Comparison of ENCODE assay signal across 31 mouse cellular contexts in genomic region chr7:29942740-29943139, GRCm38 (mm10). TPM values are rescaled to one million over a fixed set of nuclear protein-coding genes. Genes with fewer than 3 reads are reported as not detected.
A peak's percentile ranks its signal among the peaks of the same experiment; 100 is the strongest.
DNase-seq lines count a peak whose midpoint lies in the region; ATAC-seq and TF ChIP-seq lines count a peak whose summit lies in the region.
"Had no signal": no experiment of that assay in that cellular context is flagged by ENCODE, and none has a peak within 500 bp of the region (broad histone marks: within the 10 kb centered on the region; RNA-seq: fewer than 3 reads in every experiment).

No protein-coding gene starts in this region.

- no peaks in the 10 kb centered on the region for H3K4me1 ChIP-seq in lung, embryonic 14.5 days (ENCODE audit: insufficient read depth)
- peaks cover 56% of the 10 kb centered on the region for H3K4me1 ChIP-seq in E14TG2a.4 (replicated peaks; ENCODE audit: low read depth, low read length)
- H3K4me1 ChIP-seq: embryonic facial prominence, embryonic 13.5 days; forebrain, embryonic 10.5 days; hindbrain, embryonic 10.5 days; hindbrain, embryonic 15.5 days; intestine, embryonic 15.5 days; midbrain, embryonic 12.5 days; stomach, embryonic 15.5 days had no signal

- H3K9ac ChIP-seq in lung, embryonic 14.5 days, result no peak overlapping the region
- H3K9ac ChIP-seq: embryonic facial prominence, embryonic 13.5 days; heart, embryonic 12.5 days; hindbrain, embryonic 15.5 days; intestine, embryonic 15.5 days; midbrain, embryonic 12.5 days; stomach, embryonic 15.5 days had no signal

- WGBS in lung, embryonic 14.5 days, result 38% methylated on average over 2 of the region's 2 CpGs

- peak; percentile 16 for DNase-seq in lung, embryonic 14.5 days
- no peak for DNase-seq in lung, adult 18-20 months
- DNase-seq in ES-CJ7 (ENCODE audit: low read depth, low spot score), result peak; percentile 87
- DNase-seq in brain, adult 2 months (ENCODE audit: low read depth, low spot score), result peak; percentile 59
- DNase-seq in testis, postnatal 14 days (ENCODE audit: low spot score), result no peak
- no peak for DNase-seq in left cerebral cortex, adult 9 months (ENCODE audit: low spot score in 2 of 2)
- DNase-seq: adrenal gland, adult 2 months; cerebellum, adult 11 months; cerebellum, adult 9-11 months; heart, adult 2 months; heart, postnatal 10 days; kidney, adult 2 months; kidney, postnatal 4 days; layer of hippocampus, adult 9-11 months; liver; lung, postnatal 14 days; right cerebral cortex, postnatal 25 days; thymus, postnatal 14 days had no signal

- no peak overlapping the region for H3K27ac ChIP-seq in lung, embryonic 14.5 days (ENCODE audit: low read depth)
- H3K27ac ChIP-seq: embryonic facial prominence, embryonic 13.5 days; forebrain, embryonic 10.5 days; heart, adult 2 months; hindbrain, embryonic 10.5 days; hindbrain, embryonic 15.5 days; intestine, embryonic 15.5 days; kidney, postnatal 0 days; midbrain, embryonic 12.5 days; stomach, embryonic 15.5 days had no signal

- no peaks in the 10 kb centered on the region for H3K27me3 ChIP-seq in lung, embryonic 14.5 days (ENCODE audit: insufficient read depth, low read length)
- H3K27me3 ChIP-seq in E14TG2a.4 (ENCODE audit: insufficient read depth, low read length), result no peaks in the 10 kb centered on the region
- H3K27me3 ChIP-seq: embryonic facial prominence, embryonic 13.5 days; heart, embryonic 12.5 days; hindbrain, embryonic 15.5 days; intestine, embryonic 15.5 days; midbrain, embryonic 12.5 days; stomach, embryonic 15.5 days had no signal

- ATAC-seq in lung, embryonic 14.5 days (ENCODE audit: insufficient read depth), result no peak
- ATAC-seq: activated CD4-positive, CD25-positive, alpha-beta regulatory T cell, adult 4 months; CD4-positive, CD25-positive, alpha-beta regulatory T cell, adult 4 months; forebrain, embryonic 16.5 days; intestine, embryonic 15.5 days had no signal

- H3K36me3 ChIP-seq in lung, embryonic 14.5 days (ENCODE audit: insufficient read depth), result peaks cover 23% of the 10 kb centered on the region
- peaks cover 30% of the 10 kb centered on the region for H3K36me3 ChIP-seq in E14TG2a.4 (ENCODE audit: insufficient read depth, low read length)
- H3K36me3 ChIP-seq: stomach, embryonic 15.5 days had no signal

- no peak overlapping the region for H3K4me2 ChIP-seq in lung, embryonic 14.5 days
- H3K4me2 ChIP-seq: embryonic facial prominence, embryonic 13.5 days; heart, embryonic 12.5 days; hindbrain, embryonic 15.5 days; intestine, embryonic 15.5 days; midbrain, embryonic 12.5 days; stomach, embryonic 15.5 days had no signal

- TF ChIP-seq CTCF in lung, embryonic 14.5 days (IDR thresholded peaks at IDR 0.05; ENCODE audit: low read depth), result no peak
- no peak for TF ChIP-seq CTCF in E14TG2a.4 (conservative IDR thresholded peaks at IDR 0.05; ENCODE audit: low read length)

- no peak overlapping the region for H3K4me3 ChIP-seq in lung, embryonic 14.5 days (ENCODE audit: low read depth, low read length)
- peak overlapping the region; percentile 75 for H3K4me3 ChIP-seq in E14TG2a.4 (replicated peaks; ENCODE audit: low read length)
- H3K4me3 ChIP-seq: embryonic facial prominence, embryonic 13.5 days; forebrain, embryonic 10.5 days; heart, adult 2 months; heart, embryonic 12.5 days; hindbrain, embryonic 10.5 days; hindbrain, embryonic 15.5 days; intestine, embryonic 15.5 days; midbrain, embryonic 12.5 days; stomach, embryonic 15.5 days had no signal

- no peaks in the 10 kb centered on the region for H3K9me3 ChIP-seq in lung, embryonic 14.5 days (ENCODE audit: low read depth, low read length)
- H3K9me3 ChIP-seq in E14TG2a.4 (ENCODE audit: low read length), result no peaks in the 10 kb centered on the region
- H3K9me3 ChIP-seq: embryonic facial prominence, embryonic 13.5 days; forebrain, embryonic 10.5 days; heart, embryonic 12.5 days; hindbrain, embryonic 10.5 days; hindbrain, embryonic 15.5 days; intestine, embryonic 15.5 days; midbrain, embryonic 12.5 days; stomach, embryonic 15.5 days had no signal

RNA-seq across cellular contexts. Expression of gene Zfp74, which starts 11.1 kb away (rescaled TPM):
- 12.4 and 13.2 TPM in 2 replicates for polyA plus RNA-seq in lung, embryonic 14.5 days (2014; fragmentation: Nextera tagmentation; extraction: Ambion mirVana)

RNA-seq across cellular contexts. Expression of gene Zfp383, which starts 34.7 kb away (rescaled TPM):
- 4.6 and 5.7 TPM in 2 replicates for polyA plus RNA-seq in lung, embryonic 14.5 days (2014; fragmentation: Nextera tagmentation; extraction: Ambion mirVana)

RNA-seq across cellular contexts. Expression of gene Zfp27, which starts 36.4 kb away (rescaled TPM):
- 11.3 and 12.6 TPM in 2 replicates for polyA plus RNA-seq in lung, embryonic 14.5 days (2014; fragmentation: Nextera tagmentation; extraction: Ambion mirVana)

RNA-seq across cellular contexts. Expression of gene Zfp568, which starts 41.0 kb away (rescaled TPM):
- 18.5 and 21.0 TPM in 2 replicates for polyA plus RNA-seq in lung, embryonic 14.5 days (2014; fragmentation: Nextera tagmentation; extraction: Ambion mirVana)

Comparison
In these comparisons a context has a peak if more than half of its experiments do, and no peak if none do; other contexts are left out.
1. DNase-seq: peak in lung, embryonic 14.5 days (single experiment), ES-CJ7 (single experiment) and brain, adult 2 months (single experiment); none in lung, adult 18-20 months (0 of 2), testis, postnatal 14 days (single experiment) and left cerebral cortex, adult 9 months (0 of 2).